Mouse (Mus musculus): ENCODE data around the gene Best1. TPM values are rescaled to one million over a fixed set of nuclear protein-coding genes. Genes with fewer than 3 reads are reported as not detected.

The Best1 gene
- total RNA-seq (2023), result not detected

DNA sequence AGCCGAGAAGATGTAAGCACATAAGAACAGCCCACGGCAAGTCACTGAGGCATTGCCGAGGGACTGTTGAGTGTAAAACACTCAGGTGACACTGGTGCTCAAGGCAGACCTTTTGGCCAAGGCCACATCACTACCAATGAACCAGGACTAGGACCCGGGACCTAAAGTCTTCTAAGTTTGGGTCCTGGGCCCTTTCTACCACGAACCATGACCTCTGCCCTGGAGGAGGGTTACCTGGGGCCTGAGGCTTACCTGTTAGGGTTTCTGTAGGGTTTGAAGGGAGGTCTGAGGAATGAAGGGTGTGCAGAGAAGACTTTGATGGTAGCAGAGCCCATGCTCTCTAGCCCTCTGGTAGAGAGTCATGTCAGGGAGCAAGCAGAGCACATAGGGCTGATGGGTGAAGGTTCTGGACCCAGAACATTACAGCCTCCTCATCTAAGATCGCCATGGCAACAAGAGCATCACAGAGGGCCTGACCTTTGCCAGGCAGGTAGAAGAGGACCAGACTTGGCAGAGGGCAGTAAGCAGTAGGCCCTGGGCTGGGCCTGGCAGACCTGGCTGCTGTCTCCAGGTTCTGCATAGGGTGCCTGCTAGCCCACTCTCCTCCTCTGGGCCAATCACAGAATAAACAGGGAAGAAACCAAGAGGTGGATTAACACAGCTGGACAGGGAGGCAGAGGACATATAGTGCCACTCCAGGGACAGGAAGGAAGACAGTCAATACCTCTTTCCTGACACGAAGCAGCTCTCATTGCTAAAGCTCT is at the start of gene Best1, which contains the start of gene Rab3il1:
Gene Best1, minus strand, starts transcription at position 428 of the 764 bp plus-strand sequence.
Gene Rab3il1, plus strand, starts transcription at position 464 of the 764 bp plus-strand sequence.

DNA sequence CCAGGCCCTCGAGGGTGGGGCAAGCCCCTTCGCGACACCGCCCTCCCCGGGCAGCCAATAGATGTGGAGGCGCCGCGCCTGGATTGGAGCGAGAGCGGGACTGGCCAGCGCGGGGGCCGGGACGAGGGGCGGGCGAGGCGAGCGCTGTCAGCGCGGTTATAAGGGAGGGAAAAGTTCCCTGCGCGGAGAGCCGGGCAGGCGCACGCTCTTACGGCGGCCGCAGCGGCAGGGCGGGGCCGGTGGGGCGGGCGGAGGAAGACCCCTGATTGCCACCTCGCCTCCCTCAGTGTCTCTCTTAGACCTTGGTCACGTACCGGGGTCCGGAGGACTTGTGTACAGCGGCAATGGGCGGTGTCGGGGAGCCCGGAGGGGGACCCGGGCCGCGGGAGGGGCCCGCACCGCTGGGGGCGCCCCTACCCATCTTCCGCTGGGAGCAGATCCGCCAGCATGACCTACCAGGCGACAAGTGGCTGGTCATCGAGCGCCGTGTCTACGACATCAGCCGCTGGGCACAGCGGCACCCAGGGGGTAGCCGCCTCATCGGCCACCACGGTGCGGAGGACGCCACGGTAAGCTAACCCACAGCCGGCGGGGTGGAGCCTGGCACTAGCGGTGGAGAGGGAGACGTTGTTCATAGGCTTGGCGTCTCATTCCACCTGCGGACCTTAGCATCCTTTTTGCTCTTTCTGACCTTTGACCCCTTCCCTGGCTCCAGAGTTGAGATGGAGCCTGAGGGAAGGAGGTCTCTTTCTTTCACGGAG is 40.1 kb upstream of the Best1 start, which contains the start of gene Fads3:
Gene Fads3, plus strand, starts transcription at position 182 of the 761 bp plus-strand sequence.

GRCm38 (mm10) chr19:9980258-9980657 is 21.2 kb downstream of the Best1 start, which contains the start of gene Fth1:
Gene Fth1, plus strand, starts transcription at chr19:9980598.

Other genes with a start within 250 kb of the Best1 start
- gene Scgb2a2, start 154.1 kb downstream of the Best1 start, total RNA-seq (2023), result not detected
- 35.4 TPM for gene Incenp, start 102.1 kb downstream of the Best1 start, total RNA-seq (2023)
- gene Fth1, start 21.0 kb downstream of the Best1 start, total RNA-seq (2023), result 1,083 TPM
- gene Rab3il1, start within 50 bp of the Best1 start, total RNA-seq (2023), result 0.73 TPM
- gene Fads3, start 39.9 kb upstream of the Best1 start, total RNA-seq (2023), result 0.64 TPM
- 0.18 TPM for gene Fads2, start 100.1 kb upstream of the Best1 start, total RNA-seq (2023)
- 12.7 TPM for gene Fads1, start 181.3 kb upstream of the Best1 start, total RNA-seq (2023)
- gene Tmem258, start 202.4 kb upstream of the Best1 start, total RNA-seq (2023), result 101 TPM
- 21.3 TPM for gene Fen1, start 202.5 kb upstream of the Best1 start, total RNA-seq (2023)
- gene Myrf, start 239.1 kb upstream of the Best1 start, total RNA-seq (2023), result not detected